Mouse (Mus musculus): ENCODE measurements around the gene Kcnt2. TPM values are rescaled to one million over a fixed set of nuclear protein-coding genes. Genes with fewer than 3 reads are reported as not detected.
A peak's percentile ranks its signal among the peaks of the same experiment; 100 is the strongest.

Gene Kcnt2
- polyA plus RNA-seq, 1 experiment from 2014 or later: 8.2 TPM

- H3K27me3 ChIP-seq (ENCODE audit: control insufficient read depth, insufficient read depth, low read length): no peaks in the 10 kb centered on the region
- no peak for ATAC-seq (ENCODE audit: insufficient number of reproducible peaks, insufficient read depth, low FRiP score, low read depth)
- H3K27ac ChIP-seq (ENCODE audit: low read length): no peak overlapping the region
- H3K9me3 ChIP-seq (ENCODE audit: control insufficient read depth, low read depth, low read length): no peaks in the 10 kb centered on the region
- WGBS: 60% methylated on average over 5 of the region's 5 CpGs
- H3K4me2 ChIP-seq (replicated peaks; ENCODE audit: low read depth, low read length): no peak overlapping the region
- H3K4me1 ChIP-seq (ENCODE audit: control insufficient read depth, insufficient read depth, low read length): no peaks in the 10 kb centered on the region
- H3K36me3 ChIP-seq (ENCODE audit: control insufficient read depth, insufficient read depth, low read length): no peaks in the 10 kb centered on the region
- H3K4me3 ChIP-seq (ENCODE audit: low read depth, low read length): no peak overlapping the region
- no peak overlapping the region for H3K9ac ChIP-seq (replicated peaks; ENCODE audit: low read depth, low read length)
Observed at GRCm38 (mm10) chr1:140438176-140438575, 192.2 kb downstream of the Kcnt2 start.

DNA sequence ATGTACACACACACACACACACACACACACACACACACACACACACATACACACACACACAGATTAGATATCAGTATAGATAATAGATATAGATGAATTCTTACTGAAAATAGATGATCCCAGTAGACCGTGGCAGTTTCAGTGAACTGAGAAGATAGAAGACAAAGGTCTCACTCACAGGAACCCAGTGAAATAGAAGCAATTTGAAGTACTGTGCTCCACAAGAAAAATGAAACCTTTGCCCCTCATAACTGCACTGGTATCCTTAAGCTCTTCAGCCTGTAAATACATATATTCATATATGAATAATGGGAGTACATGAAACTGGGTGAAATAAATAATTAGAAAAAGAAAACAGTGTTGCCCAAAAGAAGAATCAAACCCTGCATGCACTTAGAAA, 197.9 kb downstream of the Kcnt2 start:
- no peaks in the 10 kb centered on the region for H3K27me3 ChIP-seq (ENCODE audit: control insufficient read depth, insufficient read depth, low read length)
- H3K4me2 ChIP-seq (replicated peaks; ENCODE audit: low read depth, low read length): no peak overlapping the region
- no peak overlapping the region for H3K4me3 ChIP-seq (ENCODE audit: low read depth, low read length)
- H3K27ac ChIP-seq (ENCODE audit: low read length): no peak overlapping the region
- no peaks in the 10 kb centered on the region for H3K9me3 ChIP-seq (ENCODE audit: control insufficient read depth, low read depth, low read length)
- no peaks in the 10 kb centered on the region for H3K4me1 ChIP-seq (ENCODE audit: control insufficient read depth, insufficient read depth, low read length)
- H3K36me3 ChIP-seq (ENCODE audit: control insufficient read depth, insufficient read depth, low read length): no peaks in the 10 kb centered on the region
- WGBS: 89% methylated on average over 1 of the region's 1 CpGs
- H3K9ac ChIP-seq (replicated peaks; ENCODE audit: low read depth, low read length): no peak overlapping the region
- ATAC-seq (ENCODE audit: insufficient number of reproducible peaks, insufficient read depth, low FRiP score, low read depth): no peak

- H3K27me3 ChIP-seq (ENCODE audit: control insufficient read depth, insufficient read depth, low read length): no peaks in the 10 kb centered on the region
- H3K36me3 ChIP-seq (ENCODE audit: control insufficient read depth, insufficient read depth, low read length): no peaks in the 10 kb centered on the region
- no peak for ATAC-seq (ENCODE audit: insufficient number of reproducible peaks, insufficient read depth, low FRiP score, low read depth)
- no peak overlapping the region for H3K9ac ChIP-seq (replicated peaks; ENCODE audit: low read depth, low read length)
- H3K4me2 ChIP-seq (replicated peaks; ENCODE audit: low read depth, low read length): no peak overlapping the region
- H3K4me3 ChIP-seq (ENCODE audit: low read depth, low read length): no peak overlapping the region
- no peaks in the 10 kb centered on the region for H3K4me1 ChIP-seq (ENCODE audit: control insufficient read depth, insufficient read depth, low read length)
- H3K9me3 ChIP-seq (ENCODE audit: control insufficient read depth, low read depth, low read length): no peaks in the 10 kb centered on the region
- no peak overlapping the region for H3K27ac ChIP-seq (ENCODE audit: low read length)
- 89% methylated on average over 5 of the region's 5 CpGs for WGBS
Observed at GRCm38 (mm10) chr1:140444394-140444793, 198.4 kb downstream of the Kcnt2 start.

DNA sequence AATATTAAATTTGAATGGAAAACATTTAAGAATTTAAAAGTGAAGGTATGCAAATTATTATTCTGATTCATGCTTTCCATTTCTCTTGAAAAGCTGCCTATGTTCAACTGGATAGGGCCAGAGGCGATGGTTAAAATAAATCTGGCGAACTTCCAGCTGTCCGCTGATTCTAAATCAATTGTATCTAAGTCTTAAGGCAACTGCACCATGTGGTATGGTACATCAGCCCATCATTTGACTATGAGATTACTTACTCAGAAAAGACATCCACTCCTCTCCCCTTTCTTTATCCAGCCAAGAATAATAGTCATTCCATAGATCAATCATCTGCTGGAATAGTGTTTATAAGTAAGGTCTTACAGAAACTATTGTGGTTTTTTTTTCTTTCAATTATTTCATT, 205.5 kb downstream of the Kcnt2 start:
- no peaks in the 10 kb centered on the region for H3K36me3 ChIP-seq (ENCODE audit: control insufficient read depth, insufficient read depth, low read length)
- H3K27ac ChIP-seq (ENCODE audit: low read length): no peak overlapping the region
- H3K27me3 ChIP-seq (ENCODE audit: control insufficient read depth, insufficient read depth, low read length): no peaks in the 10 kb centered on the region
- no peaks in the 10 kb centered on the region for H3K4me1 ChIP-seq (ENCODE audit: control insufficient read depth, insufficient read depth, low read length)
- H3K9ac ChIP-seq (replicated peaks; ENCODE audit: low read depth, low read length): no peak overlapping the region
- peak; percentile 28; the same call in 1 of the 2 replicates for ATAC-seq (ENCODE audit: insufficient number of reproducible peaks, insufficient read depth, low FRiP score, low read depth)
- no peak overlapping the region for H3K4me2 ChIP-seq (replicated peaks; ENCODE audit: low read depth, low read length)
- WGBS: 64% methylated on average over 3 of the region's 3 CpGs
- no peak overlapping the region for H3K4me3 ChIP-seq (ENCODE audit: low read depth, low read length)
- H3K9me3 ChIP-seq (ENCODE audit: control insufficient read depth, low read depth, low read length): no peaks in the 10 kb centered on the region

DNA sequence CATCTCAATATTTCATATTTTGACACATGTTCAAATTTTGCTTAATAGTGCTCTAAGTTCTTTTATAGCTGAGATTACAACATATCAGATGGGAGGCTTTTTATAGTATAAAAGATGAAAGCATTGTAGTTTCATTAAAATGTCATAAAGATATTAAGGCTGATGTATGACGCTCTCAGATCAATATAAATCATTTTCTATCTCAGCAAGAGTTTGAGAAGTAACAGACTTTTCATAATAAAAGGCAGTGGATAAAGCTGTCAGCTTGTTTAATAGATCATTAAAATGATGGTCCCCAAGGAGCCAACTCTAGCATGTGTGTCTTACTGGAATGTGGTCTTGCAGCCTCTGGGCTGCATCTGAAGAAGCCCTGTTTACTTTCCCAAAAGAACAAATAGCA, 206.0 kb downstream of the Kcnt2 start:
- no peak overlapping the region for H3K4me3 ChIP-seq (ENCODE audit: low read depth, low read length)
- no peak overlapping the region for H3K9ac ChIP-seq (replicated peaks; ENCODE audit: low read depth, low read length)
- peak; percentile 46; the same call in 1 of the 2 replicates for ATAC-seq (ENCODE audit: insufficient number of reproducible peaks, insufficient read depth, low FRiP score, low read depth)
- H3K36me3 ChIP-seq (ENCODE audit: control insufficient read depth, insufficient read depth, low read length): no peaks in the 10 kb centered on the region
- no peaks in the 10 kb centered on the region for H3K27me3 ChIP-seq (ENCODE audit: control insufficient read depth, insufficient read depth, low read length)
- H3K4me1 ChIP-seq (ENCODE audit: control insufficient read depth, insufficient read depth, low read length): no peaks in the 10 kb centered on the region
- no peak overlapping the region for H3K4me2 ChIP-seq (replicated peaks; ENCODE audit: low read depth, low read length)
- 35% methylated on average over 1 of the region's 1 CpGs for WGBS
- no peaks in the 10 kb centered on the region for H3K9me3 ChIP-seq (ENCODE audit: control insufficient read depth, low read depth, low read length)
- H3K27ac ChIP-seq (ENCODE audit: low read length): no peak overlapping the region

GRCm38 (mm10) chr1:140455903-140456302, 209.9 kb downstream of the Kcnt2 start:
- no peak overlapping the region for H3K4me2 ChIP-seq (replicated peaks; ENCODE audit: low read depth, low read length)
- no peak overlapping the region for H3K27ac ChIP-seq (ENCODE audit: low read length)
- H3K9me3 ChIP-seq (ENCODE audit: control insufficient read depth, low read depth, low read length): no peaks in the 10 kb centered on the region
- H3K9ac ChIP-seq (replicated peaks; ENCODE audit: low read depth, low read length): no peak overlapping the region
- ATAC-seq (ENCODE audit: insufficient number of reproducible peaks, insufficient read depth, low FRiP score, low read depth): no peak
- no peak overlapping the region for H3K4me3 ChIP-seq (ENCODE audit: low read depth, low read length)
- H3K27me3 ChIP-seq (ENCODE audit: control insufficient read depth, insufficient read depth, low read length): no peaks in the 10 kb centered on the region
- 37% methylated on average over 2 of the region's 2 CpGs for WGBS
- H3K4me1 ChIP-seq (ENCODE audit: control insufficient read depth, insufficient read depth, low read length): no peaks in the 10 kb centered on the region
- H3K36me3 ChIP-seq (ENCODE audit: control insufficient read depth, insufficient read depth, low read length): no peaks in the 10 kb centered on the region

DNA sequence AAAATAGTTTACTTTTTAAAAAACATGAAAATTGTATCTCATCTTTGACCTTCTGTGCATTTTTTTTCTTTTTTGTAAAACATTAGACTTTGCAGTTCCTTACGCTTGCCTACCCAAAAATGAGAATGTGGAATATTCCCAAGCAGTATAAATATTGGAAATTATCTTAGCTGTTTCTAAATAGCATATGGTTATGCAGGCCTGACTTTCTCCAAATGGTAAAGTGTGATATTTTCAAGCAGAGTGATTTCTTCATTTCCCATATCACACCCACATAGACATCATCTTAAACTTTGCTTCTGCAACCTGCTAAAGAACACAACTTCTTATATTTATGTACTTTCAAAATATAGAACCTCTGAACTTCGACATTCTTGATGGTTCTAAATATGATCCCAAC, 210.9 kb downstream of the Kcnt2 start:
- Histone ChIP-seq H3K27ac (ENCODE audit: low read length) (no peak overlapping the region), H3K4me1 (ENCODE audit: control insufficient read depth, insufficient read depth, low read length) (no peaks in the 10 kb centered on the region), H3K27me3 (ENCODE audit: control insufficient read depth, insufficient read depth, low read length) (no peaks in the 10 kb centered on the region), H3K9me3 (ENCODE audit: control insufficient read depth, low read depth, low read length) (no peaks in the 10 kb centered on the region), H3K9ac (replicated peaks; ENCODE audit: low read depth, low read length) (no peak overlapping the region), H3K36me3 (ENCODE audit: control insufficient read depth, insufficient read depth, low read length) (no peaks in the 10 kb centered on the region), H3K4me2 (replicated peaks; ENCODE audit: low read depth, low read length) (no peak overlapping the region), H3K4me3 (ENCODE audit: low read depth, low read length) (no peak overlapping the region)
- WGBS: 84% methylated on average over 2 of the region's 2 CpGs
- ATAC-seq (ENCODE audit: insufficient number of reproducible peaks, insufficient read depth, low FRiP score, low read depth): no peak

DNA sequence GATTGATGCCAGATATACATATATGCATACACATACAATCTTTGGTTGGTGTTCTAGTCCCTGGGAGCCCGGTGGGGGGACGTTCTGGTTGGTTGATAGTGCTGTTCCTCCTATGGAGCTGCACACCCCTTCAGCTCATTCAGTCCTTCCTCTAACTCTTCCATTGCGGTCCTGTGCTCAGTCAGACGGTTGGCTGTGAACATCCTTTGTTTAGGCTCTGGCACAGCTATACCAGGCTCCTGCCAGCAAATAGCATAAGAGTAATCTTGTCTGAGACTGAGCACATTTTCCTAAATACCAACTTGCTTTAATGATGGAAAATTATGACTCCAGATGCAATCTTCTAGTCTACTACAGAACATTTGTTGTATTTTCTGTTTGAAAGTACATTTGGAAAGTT, 222.4 kb downstream of the Kcnt2 start:
- no peaks in the 10 kb centered on the region for H3K4me1 ChIP-seq (ENCODE audit: control insufficient read depth, insufficient read depth, low read length)
- H3K9ac ChIP-seq (replicated peaks; ENCODE audit: low read depth, low read length): no peak overlapping the region
- no peak overlapping the region for H3K4me2 ChIP-seq (replicated peaks; ENCODE audit: low read depth, low read length)
- 80% methylated on average over 4 of the region's 4 CpGs for WGBS
- no peak overlapping the region for H3K4me3 ChIP-seq (ENCODE audit: low read depth, low read length)
- H3K27ac ChIP-seq (ENCODE audit: low read length): no peak overlapping the region
- no peaks in the 10 kb centered on the region for H3K36me3 ChIP-seq (ENCODE audit: control insufficient read depth, insufficient read depth, low read length)
- no peaks in the 10 kb centered on the region for H3K27me3 ChIP-seq (ENCODE audit: control insufficient read depth, insufficient read depth, low read length)
- ATAC-seq (ENCODE audit: insufficient number of reproducible peaks, insufficient read depth, low FRiP score, low read depth): no peak
- H3K9me3 ChIP-seq (ENCODE audit: control insufficient read depth, low read depth, low read length): no peaks in the 10 kb centered on the region

DNA sequence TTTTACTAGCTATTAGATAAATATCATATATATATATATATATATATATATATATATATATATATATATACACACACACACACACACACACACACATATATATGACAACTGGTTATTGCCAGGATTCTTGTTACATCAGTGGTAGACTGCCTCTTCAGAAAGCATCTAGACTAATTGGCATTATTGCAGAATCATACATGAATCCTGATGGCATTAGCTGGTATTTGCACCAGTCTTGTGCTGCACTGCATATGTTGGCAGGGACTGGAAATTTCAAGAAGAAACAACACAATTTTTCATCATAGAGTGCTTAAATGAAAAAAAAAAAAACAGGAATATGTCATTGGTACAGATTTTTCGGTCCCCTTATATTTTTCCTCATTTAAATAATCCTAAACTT, 223.6 kb downstream of the Kcnt2 start:
- Histone ChIP-seq H3K4me2 (replicated peaks; ENCODE audit: low read depth, low read length) (no peak overlapping the region), H3K4me3 (ENCODE audit: low read depth, low read length) (no peak overlapping the region), H3K9ac (replicated peaks; ENCODE audit: low read depth, low read length) (no peak overlapping the region), H3K9me3 (ENCODE audit: control insufficient read depth, low read depth, low read length) (no peaks in the 10 kb centered on the region), H3K27ac (ENCODE audit: low read length) (no peak overlapping the region), H3K27me3 (ENCODE audit: control insufficient read depth, insufficient read depth, low read length) (no peaks in the 10 kb centered on the region), H3K36me3 (ENCODE audit: control insufficient read depth, insufficient read depth, low read length) (no peaks in the 10 kb centered on the region), H3K4me1 (ENCODE audit: control insufficient read depth, insufficient read depth, low read length) (no peaks in the 10 kb centered on the region)
- ATAC-seq (ENCODE audit: insufficient number of reproducible peaks, insufficient read depth, low FRiP score, low read depth): no peak
- WGBS: 91% methylated on average over 1 of the region's 1 CpGs
